In the genomic region with DNA sequence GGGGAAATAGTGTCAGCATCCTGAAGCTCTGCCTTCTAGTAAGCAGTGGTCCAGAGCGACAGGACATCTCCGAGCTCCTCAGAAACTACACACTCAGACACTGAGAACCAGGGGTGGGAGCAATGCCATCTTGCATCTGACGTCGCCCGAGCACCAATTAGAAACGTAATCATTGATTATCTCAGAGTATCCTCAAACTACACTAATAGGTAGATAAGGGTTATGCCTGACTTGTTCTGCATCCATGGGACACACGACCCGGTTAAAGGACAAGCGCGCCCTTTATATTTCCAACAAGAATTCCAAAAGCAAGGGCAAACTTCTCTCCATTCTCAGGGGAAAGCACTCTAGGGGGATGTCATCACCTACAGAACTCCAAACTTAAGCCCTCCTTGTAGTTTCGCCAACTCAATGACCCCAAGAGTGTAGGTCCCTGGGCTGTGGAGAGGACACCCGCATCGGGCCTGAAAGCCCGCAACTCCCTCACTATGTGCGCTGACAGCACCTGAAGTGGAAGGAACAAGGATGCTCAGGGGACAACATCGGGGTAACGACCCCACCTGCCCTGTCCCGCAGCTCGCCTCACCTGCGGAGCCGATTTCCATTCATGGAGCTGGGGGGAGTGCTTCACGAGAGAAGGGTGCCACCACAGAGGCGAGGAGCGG, we compare ENCODE assay signal across 8 mouse cellular contexts. TPM values are rescaled to one million over a fixed set of nuclear protein-coding genes. Genes with fewer than 3 reads are reported as not detected.
DNase-seq lines count a peak whose midpoint lies in the region; ATAC-seq and TF ChIP-seq lines count a peak whose summit lies in the region.

No protein-coding gene starts in this region.

- intact Hi-C loops in heart, postnatal 14 days (cut with DNase I), result no loop called here

- peak overlapping the region; percentile 88 for H3K9ac ChIP-seq in ES-E14 (ENCODE audit: insufficient read depth, low read depth, low read length, poor library complexity, severe bottlenecking)
- peak overlapping the region; percentile 91 for H3K9ac ChIP-seq in limb, embryonic 12.5 days (replicated peaks)
- H3K9ac ChIP-seq in neural tube, embryonic 14.5 days (replicated peaks; ENCODE audit: low read depth, low read length), result peak overlapping the region; percentile 66

- no peak overlapping the region for H3K27ac ChIP-seq in ES-E14 (ENCODE audit: insufficient read depth, low read depth, low read length, poor library complexity, severe bottlenecking)
- peak overlapping the region; percentile 86; the same call in 1 of the 2 replicates for H3K27ac ChIP-seq in limb, embryonic 12.5 days
- peak overlapping the region; percentile 90 for H3K27ac ChIP-seq in neural tube, embryonic 14.5 days (ENCODE audit: low read depth, low read length)

- H3K36me3 ChIP-seq in ES-E14 (ENCODE audit: control insufficient read depth, insufficient read depth, low read length, poor library complexity, severe bottlenecking), result no peaks in the 10 kb centered on the region
- H3K36me3 ChIP-seq in limb, embryonic 12.5 days, result no peaks in the 10 kb centered on the region
- H3K36me3 ChIP-seq in neural tube, embryonic 14.5 days (ENCODE audit: control insufficient read depth, insufficient read depth, low read length), result no peaks in the 10 kb centered on the region

- H3K4me3 ChIP-seq in ES-E14 (ENCODE audit: insufficient read depth in 1 of 2, low read depth in 1 of 2, low read length in 2 of 2, poor library complexity in 1 of 2, severe bottlenecking in 1 of 2), result peak overlapping the region; percentile 84 to 93
- peak overlapping the region; percentile 89 for H3K4me3 ChIP-seq in limb, embryonic 12.5 days (replicated peaks)
- peak overlapping the region; percentile 89 for H3K4me3 ChIP-seq in neural tube, embryonic 14.5 days (ENCODE audit: low read depth, low read length)

- H3K27me3 ChIP-seq in limb, embryonic 12.5 days, result no peaks in the 10 kb centered on the region
- H3K27me3 ChIP-seq in neural tube, embryonic 14.5 days (ENCODE audit: control insufficient read depth, insufficient read depth, low read length), result no peaks in the 10 kb centered on the region

- peak; percentile 27; the same call in 1 of the 2 replicates for ATAC-seq in erythroid progenitor cell, adult 5-6 weeks (replicated peaks; ENCODE audit: low FRiP score, poor library complexity, severe bottlenecking)
- ATAC-seq in limb, embryonic 12.5 days (ENCODE audit: insufficient number of reproducible peaks, insufficient read depth, low FRiP score, low TSS enrichment, low read depth), result no peak
- ATAC-seq in neural tube, embryonic 14.5 days (ENCODE audit: low read depth), result no peak; the same call in 1 of the 2 replicates
- no peak for ATAC-seq in activated CD4-positive, CD25-positive, alpha-beta regulatory T cell, adult 4 months

- no peaks in the 10 kb centered on the region for H3K9me3 ChIP-seq in ES-E14 (ENCODE audit: control insufficient read depth, insufficient read depth, low read depth, low read length)
- no peaks in the 10 kb centered on the region for H3K9me3 ChIP-seq in limb, embryonic 12.5 days
- H3K9me3 ChIP-seq in neural tube, embryonic 14.5 days (ENCODE audit: control insufficient read depth, low read length), result no peaks in the 10 kb centered on the region

- peak overlapping the region; percentile 77 for H3K4me2 ChIP-seq in limb, embryonic 12.5 days
- H3K4me2 ChIP-seq in neural tube, embryonic 14.5 days (ENCODE audit: low read depth, low read length), result peak overlapping the region; percentile 69

- DNase-seq in heart, adult 11 months, result peak; percentile 88
- no peak for DNase-seq in heart, postnatal 14 days
- DNase-seq in ES-E14 (ENCODE audit: low read depth, low spot score), result peak; percentile 12
- no peak for DNase-seq in layer of hippocampus, postnatal 14 days (ENCODE audit: low spot score in 2 of 2)

- H3K4me1 ChIP-seq in ES-E14 (ENCODE audit: control insufficient read depth in 2 of 2, insufficient read depth in 2 of 2, low read length in 2 of 2, poor library complexity in 1 of 2), result peaks cover 0 to 2% of the 10 kb centered on the region in 2 experiments; a peak in 1 of 4 replicates
- peaks cover 6% of the 10 kb centered on the region; the same call in 1 of the 2 replicates for H3K4me1 ChIP-seq in limb, embryonic 12.5 days (replicated peaks)
- H3K4me1 ChIP-seq in neural tube, embryonic 14.5 days (ENCODE audit: control insufficient read depth, insufficient read depth, low read length), result peaks cover 4% of the 10 kb centered on the region; the same call in 1 of the 2 replicates

- 4% methylated on average over 24 of the region's 24 CpGs for whole genome bisulfite sequencing in limb, embryonic 12.5 days
- 4% methylated on average over 24 of the region's 24 CpGs for WGBS in neural tube, embryonic 14.5 days

- in situ Hi-C loops in ES-E14 (cut with MboI; ENCODE audit: low sequenced_read_pairs in 2 of 2, unreplicated experiment in 2 of 2), result no loop called here

TF ChIP-seq in ES-E14, 5 proteins besides CTCF, POLR2A, EP300 and RAD21:
- TF ChIP-seq ZNF384 (IDR thresholded peaks at IDR 0.05; ENCODE audit: low read depth, low read length) (no peak), MAFK (IDR thresholded peaks at IDR 0.05; ENCODE audit: insufficient read depth, low read depth, low read length) (no peak), CHD2 (IDR thresholded peaks at IDR 0.05; ENCODE audit: low read depth, low read length) (no peak), HCFC1 (IDR thresholded peaks at IDR 0.05; ENCODE audit: borderline replicate concordance, insufficient read depth, low read length) (no peak), ZC3H11A (IDR thresholded peaks at IDR 0.05; ENCODE audit: borderline replicate concordance, low read depth, low read length) (no peak)

RNA-seq across cellular contexts. Expression of gene Ago3, which starts 0.5 kb away (rescaled TPM):
- 10 to 100 TPM; 14.5 to 15.0 TPM for total RNA-seq in heart, postnatal 14 days (2021)
- total RNA-seq in ES-E14 (2012; rRNA removed), result 17.6 and 17.8 TPM in 2 replicates
- 3.4 and 13.7 TPM in 2 replicates for total RNA-seq in erythroid progenitor cell, adult 5-6 weeks (2015; ENCODE audit: low replicate concordance)
- 2.3 and 5.0 TPM in 2 replicates for total RNA-seq in erythroid progenitor cell, adult 5-6 weeks (2017; ENCODE audit: low replicate concordance)
- 17.2 and 18.8 TPM in 2 replicates for polyA plus RNA-seq in limb, embryonic 12.5 days (2016; fragmentation: Nextera tagmentation; extraction: Ambion mirVana)
- polyA plus RNA-seq in neural tube, embryonic 14.5 days (2014; fragmentation: Nextera tagmentation; extraction: Ambion mirVana), result 15.0 and 22.9 TPM in 2 replicates
- polyA plus RNA-seq in activated CD4-positive, CD25-positive, alpha-beta regulatory T cell, adult 4 months (2017; shearing (Covaris generic)), result 10 to 100 TPM; 14.9 to 21.0 TPM
- 10 to 100 TPM; 35.7 to 37.6 TPM for total RNA-seq in layer of hippocampus, postnatal 14 days (2021)

RNA-seq across cellular contexts. Expression of gene Ago1, which starts 39.6 kb away (rescaled TPM):
- 10 to 100 TPM; 15.0 to 15.6 TPM for total RNA-seq in heart, postnatal 14 days (2021)
- total RNA-seq in ES-E14 (2012; rRNA removed), result 15.8 and 22.6 TPM in 2 replicates
- 4.2 and 4.3 TPM in 2 replicates for total RNA-seq in erythroid progenitor cell, adult 5-6 weeks (2015; ENCODE audit: low replicate concordance)
- total RNA-seq in erythroid progenitor cell, adult 5-6 weeks (2017; ENCODE audit: low replicate concordance), result 1.8 and 3.6 TPM in 2 replicates
- 5.4 and 5.8 TPM in 2 replicates for polyA plus RNA-seq in limb, embryonic 12.5 days (2016; fragmentation: Nextera tagmentation; extraction: Ambion mirVana)
- 15.7 and 18.8 TPM in 2 replicates for polyA plus RNA-seq in neural tube, embryonic 14.5 days (2014; fragmentation: Nextera tagmentation; extraction: Ambion mirVana)
- 1 to 10 TPM; 6.7 to 7.8 TPM for polyA plus RNA-seq in activated CD4-positive, CD25-positive, alpha-beta regulatory T cell, adult 4 months (2017; shearing (Covaris generic))
- 10 to 100 TPM; 71.6 to 71.7 TPM for total RNA-seq in layer of hippocampus, postnatal 14 days (2021)

Comparison
In these comparisons a context has a peak if more than half of its experiments do, and no peak if none do; other contexts are left out.
1. DNase-seq: peak in heart, adult 11 months (single experiment) and ES-E14 (single experiment); none in heart, postnatal 14 days (0 of 2) and layer of hippocampus, postnatal 14 days (0 of 2).
2. Peak in every context shown above with its lines, with median percentiles within 50 percentile points of each other: H3K4me3 ChIP-seq and H3K9ac ChIP-seq.